Mouse (Mus musculus): ENCODE results near the gene Arhgap9.

- TF ChIP-seq CTCF (IDR thresholded peaks at IDR 0.05), result no peak
- TF ChIP-seq EP300 (IDR thresholded peaks at IDR 0.05; ENCODE audit: insufficient read depth, low read depth, low read length), result no peak
- no peak for TF ChIP-seq POLR2A (IDR thresholded peaks at IDR 0.05; ENCODE audit: insufficient read depth, low read depth, low read length)
Measured at GRCm38 (mm10) chr10:127351719-127352118, 30.0 kb downstream of the Arhgap9 start.

Measured in heart, adult 2 months (tissue).